In the genomic region with DNA sequence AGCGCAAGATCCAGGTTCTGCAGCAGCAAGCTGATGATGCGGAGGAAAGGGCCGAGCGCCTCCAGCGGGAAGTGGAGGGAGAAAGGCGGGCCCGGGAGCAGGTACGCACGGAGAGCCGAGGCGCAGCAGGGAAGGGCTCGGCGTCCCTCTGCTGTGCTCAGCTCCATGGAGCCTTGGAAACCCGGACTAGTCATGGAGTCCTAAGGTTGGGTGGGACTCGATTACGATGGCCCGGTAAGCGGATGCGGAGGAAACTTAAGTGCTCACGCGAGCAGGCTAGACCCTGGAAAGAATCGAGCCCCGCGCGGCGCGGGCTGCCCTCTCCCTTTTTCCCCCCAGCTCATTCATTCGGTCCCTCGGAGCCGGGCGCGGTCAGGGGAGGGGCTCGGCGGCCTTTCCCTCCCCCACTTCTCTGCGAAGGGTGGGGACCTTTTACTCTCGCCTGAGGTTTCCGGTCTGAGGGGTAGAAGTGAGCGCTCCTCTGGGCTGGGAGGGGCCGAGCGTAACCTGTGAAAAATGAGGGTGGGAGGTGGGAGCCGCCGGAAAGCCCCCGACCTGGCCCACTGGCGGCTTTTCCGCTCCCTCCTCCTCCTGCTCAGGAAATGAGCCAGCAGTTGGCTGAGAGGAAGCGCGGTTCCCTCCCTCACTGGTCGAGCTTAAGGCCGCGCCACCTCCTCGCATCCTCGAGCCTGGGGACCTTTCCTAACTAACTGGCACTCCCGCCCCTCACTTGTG, we compare ENCODE assay signal across 8 mouse cellular contexts. TPM values are rescaled to one million over a fixed set of nuclear protein-coding genes. Genes with fewer than 3 reads are reported as not detected.
A peak's percentile ranks its signal among the peaks of the same experiment; 100 is the strongest.
DNase-seq lines count a peak whose midpoint lies in the region; ATAC-seq and TF ChIP-seq lines count a peak whose summit lies in the region.

No protein-coding gene starts in this region.

- H3K27me3 ChIP-seq in MEL (ENCODE audit: control insufficient read depth in 1 of 2, insufficient read depth in 2 of 2, low read length in 2 of 2): no peaks in the 10 kb centered on the region
- H3K27me3 ChIP-seq in forebrain, embryonic 14.5 days (replicated peaks; ENCODE audit: control insufficient read depth, insufficient read depth, low read length): no peaks in the 10 kb centered on the region
- H3K27me3 ChIP-seq in lung, embryonic 16.5 days (ENCODE audit: control insufficient read depth, insufficient read depth, low read depth, low read length): no peaks in the 10 kb centered on the region

- under 1% methylated on average over 53 of the region's 53 CpGs for WGBS in forebrain, embryonic 14.5 days
- WGBS in lung, embryonic 16.5 days: under 1% methylated on average over 46 of the region's 53 CpGs
- WGBS in olfactory bulb, adult 2 months: under 1% methylated on average over 53 of the region's 53 CpGs

- peak; percentile 32 to 88; a peak in 3 of 4 replicates for TF ChIP-seq POLR2A in MEL (IDR thresholded peaks at IDR 0.05; ENCODE audit: control insufficient read depth in 1 of 2, insufficient read depth in 1 of 2, low read depth in 1 of 2, low read length in 2 of 2, poor library complexity in 1 of 2)
- TF ChIP-seq POLR2A in olfactory bulb, adult 2 months (IDR thresholded peaks at IDR 0.05; ENCODE audit: insufficient read depth, low read depth, low read length): peak; percentile 71; the same call in 1 of the 2 replicates

- TF ChIP-seq RAD21 in MEL (IDR thresholded peaks at IDR 0.05; ENCODE audit: low read depth, low read length): no peak

- intact Hi-C loops in heart, postnatal 14 days (cut with DNase I): loop anchor here (2.0 to 10.0 kb wide), 5 partner anchors 27 to 303 kb away; partner anchors contain the start of genes Rab13, Rps27 and Ubap2l

- H3K9me3 ChIP-seq in MEL (replicated peaks; ENCODE audit: insufficient read depth, low read length): no peaks in the 10 kb centered on the region
- H3K9me3 ChIP-seq in forebrain, embryonic 14.5 days (replicated peaks; ENCODE audit: control insufficient read depth, low read length): no peaks in the 10 kb centered on the region
- H3K9me3 ChIP-seq in lung, embryonic 16.5 days (ENCODE audit: control insufficient read depth, low read length): no peaks in the 10 kb centered on the region

- H3K4me3 ChIP-seq in MEL (ENCODE audit: control insufficient read depth in 1 of 2, insufficient read depth in 1 of 2, low read depth in 2 of 2, low read length in 2 of 2): peak overlapping the region; percentile 67 to 71
- H3K4me3 ChIP-seq in forebrain, embryonic 14.5 days (ENCODE audit: low read depth, low read length): peak overlapping the region; percentile 85
- H3K4me3 ChIP-seq in lung, embryonic 16.5 days (ENCODE audit: low read length): peak overlapping the region; percentile 88
- H3K4me3 ChIP-seq in olfactory bulb, adult 2 months (ENCODE audit: insufficient read depth, low read depth, low read length): peak overlapping the region; percentile 74

- H3K27ac ChIP-seq in MEL (ENCODE audit: control insufficient read depth, low read depth, low read length): peak overlapping the region; percentile 92
- peak overlapping the region; percentile 93 for H3K27ac ChIP-seq in forebrain, embryonic 14.5 days (ENCODE audit: low read depth, low read length)
- peak overlapping the region; percentile 99 for H3K27ac ChIP-seq in lung, embryonic 16.5 days (ENCODE audit: low read length)
- peak overlapping the region; percentile 71 for H3K27ac ChIP-seq in olfactory bulb, adult 2 months (ENCODE audit: insufficient read depth, low read depth, low read length)

- H3K9ac ChIP-seq in MEL (ENCODE audit: control insufficient read depth, low read depth, low read length, poor library complexity, severe bottlenecking): peak overlapping the region; percentile 78
- peak overlapping the region; percentile 89 for H3K9ac ChIP-seq in forebrain, embryonic 14.5 days (ENCODE audit: low read length)
- H3K9ac ChIP-seq in lung, embryonic 16.5 days (ENCODE audit: low read length): peak overlapping the region; percentile 90

- peak overlapping the region; percentile 93 for H3K4me2 ChIP-seq in forebrain, embryonic 14.5 days (ENCODE audit: low read length)
- H3K4me2 ChIP-seq in lung, embryonic 16.5 days (ENCODE audit: low read depth, low read length): peak overlapping the region; percentile 68

- peaks cover 0 to 38% of the 10 kb centered on the region in 2 experiments; a peak in 2 of 4 replicates for H3K36me3 ChIP-seq in MEL (ENCODE audit: control insufficient read depth in 1 of 2, insufficient read depth in 2 of 2, low read length in 2 of 2)
- no peaks in the 10 kb centered on the region for H3K36me3 ChIP-seq in forebrain, embryonic 14.5 days (ENCODE audit: control insufficient read depth, insufficient read depth, low read length)
- no peaks in the 10 kb centered on the region for H3K36me3 ChIP-seq in lung, embryonic 16.5 days (ENCODE audit: control insufficient read depth, insufficient read depth, low read length)

- TF ChIP-seq EP300 in MEL (IDR thresholded peaks at IDR 0.05; ENCODE audit: low read depth in 1 of 2, low read length in 2 of 2): peak; percentile 51 to 54; a peak in 2 of 4 replicates

- H3K79me2 ChIP-seq in MEL (ENCODE audit: control insufficient read depth, insufficient read depth, low read length, poor library complexity): peaks cover 46% of the 10 kb centered on the region

- peak; percentile 72 for ATAC-seq in forebrain, embryonic 14.5 days
- peak; percentile 65 for ATAC-seq in lung, embryonic 16.5 days (ENCODE audit: low read depth)

- peaks cover 21 to 41% of the 10 kb centered on the region in 2 experiments for H3K4me1 ChIP-seq in MEL (ENCODE audit: control insufficient read depth in 1 of 2, insufficient read depth in 2 of 2, low read length in 2 of 2)
- peaks cover 28% of the 10 kb centered on the region for H3K4me1 ChIP-seq in forebrain, embryonic 14.5 days (ENCODE audit: control insufficient read depth, insufficient read depth, low read length)
- peaks cover 41% of the 10 kb centered on the region for H3K4me1 ChIP-seq in lung, embryonic 16.5 days (replicated peaks; ENCODE audit: control insufficient read depth, insufficient read depth, low read length)
- H3K4me1 ChIP-seq in olfactory bulb, adult 2 months (ENCODE audit: control insufficient read depth, insufficient read depth, low read length): peaks cover 23% of the 10 kb centered on the region

- no peak for TF ChIP-seq CTCF in MEL (IDR thresholded peaks at IDR 0.05 in 2 of 3, conservative IDR thresholded peaks at IDR 0.05 in 1 of 3; ENCODE audit: control insufficient read depth in 1 of 3, insufficient read depth in 1 of 3, low read depth in 2 of 3, low read length in 3 of 3, poor library complexity in 1 of 3, severe bottlenecking in 1 of 3)
- TF ChIP-seq CTCF in olfactory bulb, adult 2 months (IDR thresholded peaks at IDR 0.05; ENCODE audit: insufficient read depth, low read depth, low read length): no peak

- DNase-seq in MEL (ENCODE audit: low read depth, low spot score): peak; percentile 93
- peak; percentile 35 for DNase-seq in cerebellum, adult 11 months
- DNase-seq in forebrain, embryonic 14.5 days (ENCODE audit: low spot score): peak; percentile 60
- DNase-seq in heart, postnatal 14 days: peak; percentile 72 to 74
- DNase-seq in kidney, postnatal 4 days: peak; percentile 77 to 86
- peak; percentile 89 for DNase-seq in thymus, postnatal 0 days (ENCODE audit: low spot score)

RNA-seq across cellular contexts. Expression of gene Tpm3, which starts 7.5 kb away (rescaled TPM):
- total RNA-seq in MEL (2012; rRNA removed): 274 and 314 TPM in 2 replicates
- 100 to 1,000 TPM; 205 to 273 TPM for polyA plus RNA-seq in MEL (2012; ENCODE audit: insufficient read depth in 1 of 2, insufficient read length in 2 of 2, low read depth in 1 of 2, low replicate concordance in 2 of 2, missing spikeins in 1 of 2)
- polyA plus RNA-seq in forebrain, embryonic 14.5 days (2014; fragmentation: Nextera tagmentation; extraction: Ambion mirVana): 385 and 432 TPM in 2 replicates
- total RNA-seq in heart, postnatal 14 days (2021): 10 to 100 TPM; 71.0 to 71.4 TPM
- 656 and 695 TPM in 2 replicates for polyA plus RNA-seq in lung, embryonic 16.5 days (2015; fragmentation: Nextera tagmentation; extraction: Ambion mirVana)
- polyA plus RNA-seq in olfactory bulb, adult 2 months (2012; ENCODE audit: insufficient read depth, insufficient read length, low replicate concordance, missing spikeins): 441 TPM in 1 of 2 replicates, not detected in the other
- 687 and 711 TPM in 2 replicates for polyA plus RNA-seq in thymus, postnatal 0 days (2015; fragmentation: Nextera tagmentation; extraction: Ambion mirVana)

RNA-seq across cellular contexts. Expression of gene Nup210l, which starts 24.0 kb away (rescaled TPM):
- total RNA-seq in MEL (2012; rRNA removed): 0.54 and 0.62 TPM in 2 replicates
- under 1 TPM in 1 of 2 experiments, not detected in 1; 0.65 TPM for polyA plus RNA-seq in MEL (2012; ENCODE audit: insufficient read depth in 1 of 2, insufficient read length in 2 of 2, low read depth in 1 of 2, low replicate concordance in 2 of 2, missing spikeins in 1 of 2)
- polyA plus RNA-seq in forebrain, embryonic 14.5 days (2014; fragmentation: Nextera tagmentation; extraction: Ambion mirVana): 0.28 and 0.30 TPM in 2 replicates
- under 1 TPM; 0.12 to 0.14 TPM for total RNA-seq in heart, postnatal 14 days (2021)
- 0.41 and 0.44 TPM in 2 replicates for polyA plus RNA-seq in lung, embryonic 16.5 days (2015; fragmentation: Nextera tagmentation; extraction: Ambion mirVana)
- not detected in 2 replicates for polyA plus RNA-seq in olfactory bulb, adult 2 months (2012; ENCODE audit: insufficient read depth, insufficient read length, low replicate concordance, missing spikeins)
- polyA plus RNA-seq in thymus, postnatal 0 days (2015; fragmentation: Nextera tagmentation; extraction: Ambion mirVana): 0.15 and 0.27 TPM in 2 replicates

RNA-seq across cellular contexts. Expression of gene Ubap2l, which starts 27.5 kb away (rescaled TPM):
- 102 and 107 TPM in 2 replicates for total RNA-seq in MEL (2012; rRNA removed)
- polyA plus RNA-seq in MEL (2012; ENCODE audit: insufficient read depth in 1 of 2, insufficient read length in 2 of 2, low read depth in 1 of 2, low replicate concordance in 2 of 2, missing spikeins in 1 of 2): 100 to 1,000 TPM; 247 to 442 TPM
- polyA plus RNA-seq in forebrain, embryonic 14.5 days (2014; fragmentation: Nextera tagmentation; extraction: Ambion mirVana): 132 and 139 TPM in 2 replicates
- total RNA-seq in heart, postnatal 14 days (2021): 100 to 1,000 TPM; 119 to 130 TPM
- 166 and 167 TPM in 2 replicates for polyA plus RNA-seq in lung, embryonic 16.5 days (2015; fragmentation: Nextera tagmentation; extraction: Ambion mirVana)
- 263 TPM in 1 of 2 replicates, not detected in the other for polyA plus RNA-seq in olfactory bulb, adult 2 months (2012; ENCODE audit: insufficient read depth, insufficient read length, low replicate concordance, missing spikeins)
- polyA plus RNA-seq in thymus, postnatal 0 days (2015; fragmentation: Nextera tagmentation; extraction: Ambion mirVana): 142 and 145 TPM in 2 replicates

RNA-seq across cellular contexts. Expression of gene 4933434E20Rik, which starts 28.5 kb away (rescaled TPM):
- 152 and 161 TPM in 2 replicates for total RNA-seq in MEL (2012; rRNA removed)
- 100 to 1,000 TPM; 184 to 227 TPM for polyA plus RNA-seq in MEL (2012; ENCODE audit: insufficient read depth in 1 of 2, insufficient read length in 2 of 2, low read depth in 1 of 2, low replicate concordance in 2 of 2, missing spikeins in 1 of 2)
- 246 and 248 TPM in 2 replicates for polyA plus RNA-seq in forebrain, embryonic 14.5 days (2014; fragmentation: Nextera tagmentation; extraction: Ambion mirVana)
- 10 to 100 TPM; 60.6 to 67.1 TPM for total RNA-seq in heart, postnatal 14 days (2021)
- 148 and 168 TPM in 2 replicates for polyA plus RNA-seq in lung, embryonic 16.5 days (2015; fragmentation: Nextera tagmentation; extraction: Ambion mirVana)
- not detected in 2 replicates for polyA plus RNA-seq in olfactory bulb, adult 2 months (2012; ENCODE audit: insufficient read depth, insufficient read length, low replicate concordance, missing spikeins)
- 176 and 182 TPM in 2 replicates for polyA plus RNA-seq in thymus, postnatal 0 days (2015; fragmentation: Nextera tagmentation; extraction: Ambion mirVana)

Comparison
In these comparisons a context has a peak if more than half of its experiments do, and no peak if none do; other contexts are left out.
1. Peak in every context shown above with its lines: DNase-seq, ATAC-seq, H3K4me3 ChIP-seq and H3K27ac ChIP-seq.
2. DNase-seq: peak in every context shown above with its lines; median percentile 93 in MEL; 89 in thymus, postnatal 0 days; 82 in kidney, postnatal 4 days; 73 in heart, postnatal 14 days; 60 in forebrain, embryonic 14.5 days; 35 in cerebellum, adult 11 months.